Mouse (Mus musculus) CD4-positive, CD25-positive, alpha-beta regulatory T cell, adult 4 months (primary cell): ENCODE measurements around the gene Bgn. TPM values are rescaled to one million over a fixed set of nuclear protein-coding genes. Genes with fewer than 3 reads are reported as not detected.

Source experiments
- ATAC-seq: one replicate; pipeline ENCODE4 v1.8.0; 2017
- polyA plus RNA-seq, 2 experiments: library from polyadenylated mRNA; unstranded; fragments of 100-300 nt; shearing (Covaris generic); gene quantifications; one replicate each; pipeline ENCODE4 v1.2.1; 2017

The Bgn gene
- not detected for polyA plus RNA-seq

- ATAC-seq: no peak
Measured at GRCm38 (mm10) chrX:73483484-73483810, at the start of gene Bgn. TSS of gene Bgn (plus strand) at chrX:73483602.

GRCm38 (mm10) chrX:73435252-73435651, 48.1 kb upstream of the Bgn start, which contains the start of gene Trex2:
TSS of gene Trex2 (minus strand) at chrX:73435344.
- ATAC-seq: no peak

GRCm38 (mm10) chrX:73441428-73441827, 42.0 kb upstream of the Bgn start:
- ATAC-seq: no peak

GRCm38 (mm10) chrX:73451949-73452348, 31.5 kb upstream of the Bgn start:
- peak; percentile 54 for ATAC-seq

- peak; percentile 98 for ATAC-seq
Measured at GRCm38 (mm10) chrX:73458877-73459392, 24.5 kb upstream of the Bgn start, which contains the start of gene Haus7. TSS of gene Haus7 (minus strand) at chrX:73459044.

GRCm38 (mm10) chrX:73460792-73461191, 22.6 kb upstream of the Bgn start:
- ATAC-seq: no peak

- ATAC-seq: no peak
Measured at GRCm38 (mm10) chrX:73465483-73466186, 17.8 kb upstream of the Bgn start.

- ATAC-seq: no peak
Measured at GRCm38 (mm10) chrX:73467446-73468241, 15.8 kb upstream of the Bgn start.

- no peak for ATAC-seq
Measured at GRCm38 (mm10) chrX:73468330-73468729, 15.1 kb upstream of the Bgn start.

- ATAC-seq: no peak
Measured at GRCm38 (mm10) chrX:73468752-73469151, 14.7 kb upstream of the Bgn start.

GRCm38 (mm10) chrX:73471764-73472163, 11.6 kb upstream of the Bgn start:
- ATAC-seq: no peak

- no peak for ATAC-seq
Measured at GRCm38 (mm10) chrX:73474340-73475165, 8.8 kb upstream of the Bgn start.

- ATAC-seq: no peak
Measured at GRCm38 (mm10) chrX:73475658-73476256, 7.6 kb upstream of the Bgn start.

- ATAC-seq: no peak
Measured at GRCm38 (mm10) chrX:73476621-73477020, 6.8 kb upstream of the Bgn start.

GRCm38 (mm10) chrX:73477500-73477899, 5.9 kb upstream of the Bgn start:
- ATAC-seq: no peak

- ATAC-seq: no peak
Measured at GRCm38 (mm10) chrX:73479656-73480055, 3.7 kb upstream of the Bgn start.

- no peak for ATAC-seq
Measured at GRCm38 (mm10) chrX:73480334-73480733, 3.1 kb upstream of the Bgn start.

GRCm38 (mm10) chrX:73482643-73483483, 539 bp upstream of the Bgn start:
- no peak for ATAC-seq

- no peak for ATAC-seq
Measured at GRCm38 (mm10) chrX:73484076-73484475, 674 bp downstream of the Bgn start.

GRCm38 (mm10) chrX:73484870-73485269, 1.5 kb downstream of the Bgn start:
- no peak for ATAC-seq

- no peak for ATAC-seq
Measured at GRCm38 (mm10) chrX:73486920-73487319, 3.5 kb downstream of the Bgn start.
